Mouse (Mus musculus): ENCODE data around the gene Sec61b.

DNA sequence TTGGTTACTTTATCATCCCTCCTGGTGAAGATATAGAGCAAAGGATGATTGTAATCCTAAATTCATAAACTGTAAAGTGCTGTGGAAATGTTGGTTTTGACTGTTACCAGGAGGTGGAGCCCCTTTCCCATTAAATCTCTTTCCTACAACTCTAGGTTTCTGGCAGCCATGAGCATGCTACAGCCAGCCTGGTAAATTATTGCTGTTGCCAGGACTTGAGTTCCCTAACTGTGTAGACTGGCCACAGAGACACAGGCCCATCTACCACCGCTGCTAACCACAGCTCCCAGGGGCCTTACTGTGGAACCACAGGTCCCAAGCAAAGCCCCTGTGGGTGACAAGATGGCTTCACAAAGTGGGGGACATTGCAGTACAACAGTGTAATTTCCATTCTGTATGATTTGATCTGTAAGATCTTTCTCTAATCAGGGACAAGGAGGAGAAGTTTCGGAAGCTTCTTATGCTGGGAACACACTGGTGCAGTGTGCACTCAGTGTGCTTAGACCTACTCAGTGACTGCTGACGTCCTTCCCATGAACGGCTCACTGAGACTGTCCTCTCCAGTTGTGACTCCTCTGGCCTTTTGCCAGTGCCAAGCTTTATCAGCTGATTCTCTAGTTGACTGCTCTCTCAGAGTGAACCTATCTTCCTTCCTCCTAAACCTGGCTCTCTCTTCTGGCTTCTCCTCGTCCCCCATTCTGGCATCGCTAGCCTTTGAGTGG is 47.6 kb downstream of the Sec61b start:
- TF ChIP-seq CTCF (IDR thresholded peaks at IDR 0.05; ENCODE audit: low read depth) = peak; percentile 79
- no peak for TF ChIP-seq EP300 (optimal IDR thresholded peaks at IDR 0.05)
